Mouse (Mus musculus) ES-E14 (cell line): ENCODE measurements around the gene Pitpnc1. TPM values are rescaled to one million over a fixed set of nuclear protein-coding genes. Genes with fewer than 3 reads are reported as not detected.

Source experiments
- DNase-seq: peaks from one replicate; pipeline ENCODE4 v3.0.0-alpha.2; 2013; ENCODE audit warnings: low read depth, low spot score
- H3K27ac ChIP-seq: 2 replicates; pipeline ENCODE4 v1.5.1; 2012; ENCODE audit warnings: low read depth, mild to moderate bottlenecking, low read length, moderate library complexity, mixed read lengths; ENCODE audit not compliant: poor library complexity, insufficient read depth, severe bottlenecking
- H3K36me3 ChIP-seq: 2 replicates; pipeline ENCODE4 v1.6.1; 2012; ENCODE audit warnings: mild to moderate bottlenecking, low read length, moderate library complexity, mixed read lengths; ENCODE audit not compliant: control insufficient read depth, poor library complexity, insufficient read depth, severe bottlenecking
- H3K4me1 ChIP-seq, 2 experiments: fragments of 150-350 bp in 1 of 2; sonication (generic) in 1 of 2; 2 replicates each; pipeline ENCODE4 v1.6.1; 2012; ENCODE audit warnings: low read length in 2 of 2, mild to moderate bottlenecking in 1 of 2, mixed read lengths in 1 of 2; ENCODE audit not compliant: control insufficient read depth in 2 of 2, insufficient read depth in 2 of 2, poor library complexity in 1 of 2
- H3K4me3 ChIP-seq, 2 experiments: fragments of 150-350 bp in 1 of 2; sonication (generic) in 1 of 2; 2 replicates each; pipeline ENCODE4 v1.5.1; 2012; ENCODE audit warnings: low read length in 2 of 2, low read depth in 1 of 2, mild to moderate bottlenecking in 1 of 2, mixed read lengths in 1 of 2; ENCODE audit not compliant: insufficient read depth in 1 of 2, poor library complexity in 1 of 2, severe bottlenecking in 1 of 2
- H3K9ac ChIP-seq: 2 replicates; pipeline ENCODE4 v1.6.1; 2012; ENCODE audit warnings: low read depth, mild to moderate bottlenecking, low read length, mixed read lengths; ENCODE audit not compliant: poor library complexity, insufficient read depth, severe bottlenecking
- H3K9me3 ChIP-seq: fragments of 150-350 bp; sonication (generic); 2 replicates; pipeline ENCODE4 v1.6.1; 2012; ENCODE audit warnings: low read depth, mild to moderate bottlenecking, low read length; ENCODE audit not compliant: control insufficient read depth, insufficient read depth
- CHD2 ChIP-seq: IDR thresholded peaks from 2 replicates; pipeline ENCODE4 v1.6.1; 2014; ENCODE audit warnings: mild to moderate bottlenecking, low read depth, low read length, inconsistent platforms
- HCFC1 ChIP-seq: IDR thresholded peaks from 2 replicates; pipeline ENCODE4 v1.6.1; 2012; ENCODE audit warnings: low read length, inconsistent platforms, borderline replicate concordance; ENCODE audit not compliant: insufficient read depth
- MAFK ChIP-seq: IDR thresholded peaks from 2 replicates; pipeline ENCODE4 v1.6.1; 2014; ENCODE audit warnings: mild to moderate bottlenecking, low read depth, low read length, inconsistent platforms; ENCODE audit not compliant: insufficient read depth
- ZC3H11A ChIP-seq: IDR thresholded peaks from 2 replicates; pipeline ENCODE4 v1.6.1; 2012; ENCODE audit warnings: low read depth, mild to moderate bottlenecking, inconsistent platforms, low read length, borderline replicate concordance
- ZNF384 ChIP-seq: IDR thresholded peaks from 2 replicates; pipeline ENCODE4 v1.6.1; 2012; ENCODE audit warnings: low read depth, low read length, inconsistent platforms
- in situ Hi-C, 2 experiments: fragments of 600-800 bp; cut with MboI; formaldehyde crosslinking; loops; one replicate each; pipeline ENCODE4 v1.15.1; 2025; ENCODE audit warnings: low sequenced_read_pairs in 2 of 2, inconsistent platforms in 1 of 2; ENCODE audit not compliant: unreplicated experiment in 2 of 2
- total RNA-seq: library from RNA; depleted of rRNA; stranded (reverse); fragments of 300-350 nt; gene quantifications from 2 replicates; pipeline ENCODE4 v1.2.3, GENCODE M21; 2012

Pitpnc1 gene
- total RNA-seq, 1 experiment: 37.3 TPM

- peaks cover 26 to 42% of the 10 kb centered on the region in 2 experiments for H3K4me1 ChIP-seq
- in situ Hi-C loops: no loop called here
- no peaks in the 10 kb centered on the region for H3K36me3 ChIP-seq
- H3K9me3 ChIP-seq: no peaks in the 10 kb centered on the region
- H3K4me3 ChIP-seq: peak overlapping the region; percentile 35 to 40; a peak in 2 of 4 replicates
- H3K9ac ChIP-seq: peak overlapping the region; percentile 68
- peak overlapping the region; percentile 91; the same call in 1 of the 2 replicates for H3K27ac ChIP-seq
- TF ChIP-seq HCFC1 (no peak), MAFK (no peak), ZC3H11A (no peak), CHD2 (no peak), ZNF384 (no peak)
- DNase-seq: no peak
Observed at GRCm38 (mm10) chr11:107412128-107412527, 58.4 kb downstream of the Pitpnc1 start.

GRCm38 (mm10) chr11:107411576-107411975 lies 58.9 kb downstream of the Pitpnc1 start:
- Histone ChIP-seq H3K9me3 (no peaks in the 10 kb centered on the region), H3K27ac (peak overlapping the region; percentile 91), H3K36me3 (no peaks in the 10 kb centered on the region), H3K4me3 (peak overlapping the region; percentile 35 to 40; a peak in 2 of 4 replicates), H3K9ac (peak overlapping the region; percentile 68), H3K4me1 (peaks cover 28 to 43% of the 10 kb centered on the region in 2 experiments)
- no peak for TF ChIP-seq MAFK
- TF ChIP-seq ZNF384: no peak
- TF ChIP-seq ZC3H11A: no peak
- TF ChIP-seq HCFC1: no peak
- no peak for TF ChIP-seq CHD2
- in situ Hi-C loops: no loop called here
- no peak for DNase-seq

- H3K36me3 ChIP-seq: no peaks in the 10 kb centered on the region
- no peak overlapping the region for H3K4me3 ChIP-seq
- no peaks in the 10 kb centered on the region for H3K9me3 ChIP-seq
- no peak overlapping the region; the same call in 1 of the 2 replicates for H3K9ac ChIP-seq
- no peak for TF ChIP-seq ZC3H11A
- TF ChIP-seq HCFC1: no peak
- TF ChIP-seq ZNF384: no peak
- TF ChIP-seq MAFK: no peak
- TF ChIP-seq CHD2: no peak
- H3K27ac ChIP-seq: peak overlapping the region; percentile 91; the same call in 1 of the 2 replicates
- DNase-seq: no peak
- in situ Hi-C loops: no loop called here
- H3K4me1 ChIP-seq: peaks cover 23 to 44% of the 10 kb centered on the region in 2 experiments
Observed at GRCm38 (mm10) chr11:107410804-107411203, 59.7 kb downstream of the Pitpnc1 start.

GRCm38 (mm10) chr11:107410090-107410732 lies 60.3 kb downstream of the Pitpnc1 start:
- in situ Hi-C loops: no loop called here
- Histone ChIP-seq H3K36me3 (no peaks in the 10 kb centered on the region), H3K27ac (no peak overlapping the region; the same call in 1 of the 2 replicates), H3K4me1 (peaks cover 21 to 43% of the 10 kb centered on the region in 2 experiments), H3K9ac (no peak overlapping the region), H3K4me3 (no peak overlapping the region), H3K9me3 (no peaks in the 10 kb centered on the region)
- TF ChIP-seq MAFK: no peak
- TF ChIP-seq CHD2: no peak
- TF ChIP-seq ZNF384: no peak
- TF ChIP-seq ZC3H11A: no peak
- no peak for TF ChIP-seq HCFC1
- DNase-seq: no peak
